8 mouse cellular contexts compared by ENCODE assay signal in genomic region chrX:150656122-150656907, GRCm38 (mm10). TPM values are rescaled to one million over a fixed set of nuclear protein-coding genes. Genes with fewer than 3 reads are reported as not detected.
DNase-seq lines count a peak whose midpoint lies in the region; ATAC-seq and TF ChIP-seq lines count a peak whose summit lies in the region.

No protein-coding gene starts in this region.

- intact Hi-C loops in gastrocnemius, postnatal 14 days (cut with DNase I; ENCODE audit: low total_unique reads), result no loop called here

- H3K9ac ChIP-seq in embryonic facial prominence, embryonic 12.5 days, result peak overlapping the region; percentile 62
- peak overlapping the region; percentile 74 for H3K9ac ChIP-seq in hindbrain, embryonic 16.5 days (ENCODE audit: low read depth, low read length)
- H3K9ac ChIP-seq in liver, embryonic 14.5 days (replicated peaks), result no peak overlapping the region

- no peaks in the 10 kb centered on the region for H3K27me3 ChIP-seq in embryonic facial prominence, embryonic 12.5 days
- no peaks in the 10 kb centered on the region for H3K27me3 ChIP-seq in hindbrain, embryonic 16.5 days (replicated peaks; ENCODE audit: control insufficient read depth, insufficient read depth, low read length)
- H3K27me3 ChIP-seq in liver, embryonic 14.5 days (ENCODE audit: control insufficient read depth, insufficient read depth, low read length), result peaks cover 17% of the 10 kb centered on the region

- peak overlapping the region; percentile 50 for H3K4me2 ChIP-seq in embryonic facial prominence, embryonic 12.5 days (replicated peaks)
- H3K4me2 ChIP-seq in hindbrain, embryonic 16.5 days (ENCODE audit: low read length), result peak overlapping the region; percentile 50
- H3K4me2 ChIP-seq in liver, embryonic 14.5 days (ENCODE audit: low read depth), result peak overlapping the region; percentile 15; the same call in 1 of the 2 replicates

- no peak overlapping the region; the same call in 1 of the 2 replicates for H3K27ac ChIP-seq in embryonic facial prominence, embryonic 12.5 days
- H3K27ac ChIP-seq in hindbrain, embryonic 16.5 days (ENCODE audit: low read depth, low read length), result peak overlapping the region; percentile 77
- no peak overlapping the region for H3K27ac ChIP-seq in liver, embryonic 14.5 days

- peak overlapping the region; percentile 49 for H3K4me3 ChIP-seq in embryonic facial prominence, embryonic 12.5 days
- H3K4me3 ChIP-seq in hindbrain, embryonic 16.5 days (ENCODE audit: low read length), result peak overlapping the region; percentile 55
- peak overlapping the region; percentile 26 to 37; a peak in 3 of 4 replicates for H3K4me3 ChIP-seq in liver, embryonic 14.5 days (ENCODE audit: insufficient read depth in 1 of 2, low read depth in 2 of 2, low read length in 2 of 2)

- 0 out of 2 replicates have a peak, but pooled peaks have one; percentile 22 for ATAC-seq in embryonic facial prominence, embryonic 12.5 days (ENCODE audit: insufficient number of reproducible peaks, insufficient read depth, low FRiP score, low TSS enrichment)
- peak; percentile 83 for ATAC-seq in hindbrain, embryonic 16.5 days
- ATAC-seq in liver, embryonic 14.5 days (ENCODE audit: insufficient read depth), result no peak

- no peaks in the 10 kb centered on the region for H3K9me3 ChIP-seq in embryonic facial prominence, embryonic 12.5 days
- no peaks in the 10 kb centered on the region for H3K9me3 ChIP-seq in hindbrain, embryonic 16.5 days (ENCODE audit: control insufficient read depth, low read length)
- H3K9me3 ChIP-seq in liver, embryonic 14.5 days (ENCODE audit: control insufficient read depth, low read length), result no peaks in the 10 kb centered on the region

- no peak for TF ChIP-seq EP300 in liver, embryonic 14.5 days (IDR thresholded peaks at IDR 0.05; ENCODE audit: low read depth)

- 39% methylated on average over 33 of the region's 44 CpGs for WGBS in embryonic facial prominence, embryonic 12.5 days
- 30% methylated on average over 30 of the region's 44 CpGs for WGBS in hindbrain, embryonic 16.5 days
- WGBS in liver, embryonic 14.5 days (ENCODE audit: insufficient replicate concordance), result 41% methylated on average over 33 of the region's 44 CpGs

- no peaks in the 10 kb centered on the region for H3K4me1 ChIP-seq in embryonic facial prominence, embryonic 12.5 days
- H3K4me1 ChIP-seq in hindbrain, embryonic 16.5 days (ENCODE audit: control insufficient read depth, insufficient read depth, low read depth, low read length), result peaks cover 4% of the 10 kb centered on the region
- H3K4me1 ChIP-seq in liver, embryonic 14.5 days (replicated peaks; ENCODE audit: control insufficient read depth in 2 of 2, insufficient read depth in 2 of 2, low read length in 1 of 2), result no peaks in the 10 kb centered on the region

- peaks cover 17% of the 10 kb centered on the region; the same call in 1 of the 2 replicates for H3K36me3 ChIP-seq in embryonic facial prominence, embryonic 12.5 days
- H3K36me3 ChIP-seq in hindbrain, embryonic 16.5 days (ENCODE audit: control insufficient read depth, insufficient read depth, low read length), result peaks cover 6% of the 10 kb centered on the region; the same call in 1 of the 2 replicates
- no peaks in the 10 kb centered on the region for H3K36me3 ChIP-seq in liver, embryonic 14.5 days (replicated peaks; ENCODE audit: control insufficient read depth, insufficient read depth, low read depth)

- peak; percentile 2 for DNase-seq in thymus, postnatal 14 days
- no peak for DNase-seq in thymus, postnatal 4 days
- no peak for DNase-seq in liver, embryonic 14.5 days (ENCODE audit: low read depth in 3 of 3, low spot score in 3 of 3)
- DNase-seq in right cerebral cortex, postnatal 14 days, result peak; percentile 59
- no peak for DNase-seq in thymus, adult 18-20 months
- no peak for DNase-seq in gastrocnemius, postnatal 14 days

- TF ChIP-seq CTCF in liver, embryonic 14.5 days (IDR thresholded peaks at IDR 0.05; ENCODE audit: low read depth), result no peak

RNA-seq across cellular contexts. Expression of gene Tro, which starts 1.1 kb away (rescaled TPM):
- 45.2 and 46.3 TPM in 2 replicates for polyA plus RNA-seq in embryonic facial prominence, embryonic 12.5 days (2016; fragmentation: Nextera tagmentation; extraction: Ambion mirVana)
- polyA plus RNA-seq in hindbrain, embryonic 16.5 days (2015; fragmentation: Nextera tagmentation; extraction: Ambion mirVana), result 73.6 and 86.1 TPM in 2 replicates
- 0.94 and 1.0 TPM in 2 replicates for polyA plus RNA-seq in liver, embryonic 14.5 days (2012; rRNA removed)
- polyA plus RNA-seq in liver, embryonic 14.5 days (2014; fragmentation: Nextera tagmentation; extraction: Ambion mirVana), result 0.50 and 1.0 TPM in 2 replicates
- 1 to 10 TPM; 1.8 to 1.9 TPM for total RNA-seq in gastrocnemius, postnatal 14 days (2021)

Comparison
In these comparisons a context has a peak if more than half of its experiments do, and no peak if none do; other contexts are left out.
1. DNase-seq: peak in thymus, postnatal 14 days (single experiment) and right cerebral cortex, postnatal 14 days (single experiment); none in thymus, postnatal 4 days (single experiment), liver, embryonic 14.5 days (0 of 3), thymus, adult 18-20 months (0 of 2) and gastrocnemius, postnatal 14 days (single experiment).
2. RNA of gene Tro, which starts 1.1 kb away (polyA plus RNA-seq): 73.6 to 86.1 TPM in hindbrain, embryonic 16.5 days and 45.2 to 46.3 TPM in embryonic facial prominence, embryonic 12.5 days; 0.50 to 1.0 TPM in liver, embryonic 14.5 days; every median in the first group is over 10 times any median in the second.
3. Peak in every context shown above with its lines, with median percentiles within 50 percentile points of each other: H3K4me2 ChIP-seq and H3K4me3 ChIP-seq.